Mouse (Mus musculus): ENCODE results near the gene Slc30a10.

GRCm38 (mm10) chr1:185451077-185451476, 3.6 kb upstream of the Slc30a10 start:
- TF ChIP-seq CTCF (IDR thresholded peaks at IDR 0.05; ENCODE audit: borderline replicate concordance, control insufficient read depth, extremely low read depth, insufficient read depth, low read length, poor library complexity): no peak
- no peak for TF ChIP-seq POLR2A (IDR thresholded peaks at IDR 0.05; ENCODE audit: control insufficient read depth, extremely low read depth, insufficient read depth, low read length, poor library complexity)

Data from thymus, adult 2 months (tissue).